Mouse (Mus musculus) NIH3T3 (cell line): ENCODE results near the gene Mtrf1.
"Not testable (repeated sequence)": the region's sequence is repeated elsewhere in the genome, so short reads cannot be mapped to it uniquely, and the experiment has no call there.

Experiments used
- DNase-seq: peaks from one replicate; pipeline ENCODE4 v3.0.0-alpha.2; 2012; ENCODE audit warnings: low read depth

Mtrf1 gene

DNA sequence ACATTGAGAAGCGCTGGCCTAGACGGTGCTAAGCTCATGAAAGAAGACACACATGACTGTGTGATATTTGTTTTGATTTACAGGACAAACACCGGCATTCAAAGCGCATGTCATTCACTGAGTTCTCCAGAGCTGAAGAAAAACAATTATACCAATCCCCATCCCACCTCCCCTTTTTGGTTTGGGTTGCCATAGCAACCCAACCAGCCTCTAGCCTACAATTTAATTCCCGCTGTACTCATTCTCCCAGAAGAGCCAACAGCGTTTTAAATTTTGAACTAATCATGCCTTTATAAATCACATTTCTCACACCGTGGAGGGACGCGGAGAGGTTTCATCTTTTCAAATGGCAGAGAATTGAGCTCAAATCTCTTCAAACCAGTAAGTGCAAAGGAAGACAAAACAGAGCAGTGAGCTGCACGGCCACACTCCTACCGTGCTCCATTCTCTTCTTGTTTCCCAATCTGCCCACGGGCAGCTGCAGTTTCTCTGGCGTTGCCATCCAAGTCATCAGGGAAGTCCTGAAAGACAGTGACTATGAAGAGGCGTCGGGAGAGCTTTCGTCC lies 47.6 kb downstream of the Mtrf1 start:
- no peak for DNase-seq

DNA sequence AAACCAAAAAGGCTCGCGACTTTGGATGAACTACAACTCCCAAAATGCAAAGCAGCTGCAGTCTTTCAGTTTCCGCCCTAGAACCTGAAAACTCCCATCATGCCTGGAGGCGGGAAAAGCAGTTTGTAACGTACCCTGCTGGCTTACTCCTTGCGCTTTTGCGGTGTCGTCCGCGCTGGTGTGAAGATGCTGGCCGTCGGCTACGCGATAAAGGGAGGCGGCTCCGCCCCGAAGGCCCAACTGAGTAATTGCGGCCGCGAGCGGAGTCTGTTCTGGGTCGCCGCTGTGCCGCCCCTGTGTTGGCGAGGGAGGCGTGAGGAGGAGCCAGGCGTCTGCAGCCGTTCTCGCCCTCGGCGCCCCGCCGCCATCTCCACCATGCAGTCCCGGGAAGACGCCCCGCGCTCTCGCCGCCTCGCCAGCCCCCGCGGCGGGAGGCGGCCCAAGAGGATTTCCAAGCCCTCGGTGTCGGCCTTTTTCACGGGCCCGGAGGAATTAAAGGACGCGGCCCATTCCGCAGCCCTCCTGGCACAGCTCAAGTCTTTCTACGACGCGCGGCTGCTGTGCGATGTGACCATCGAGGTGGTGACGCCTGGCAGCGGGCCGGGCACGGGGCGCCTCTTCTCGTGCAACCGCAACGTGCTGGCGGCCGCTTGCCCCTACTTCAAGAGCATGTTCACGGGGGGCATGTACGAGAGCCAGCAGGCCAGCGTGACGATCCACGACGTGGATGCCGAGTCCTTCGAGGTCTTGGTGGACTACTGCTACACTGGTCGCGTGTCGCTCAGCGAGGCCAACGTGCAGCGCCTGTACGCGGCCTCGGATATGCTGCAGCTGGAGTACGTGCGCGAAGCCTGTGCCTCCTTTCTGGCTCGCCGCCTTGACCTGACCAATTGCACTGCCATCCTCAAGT lies 54.4 kb downstream of the Mtrf1 start, which contains the start of gene Kbtbd6:
Gene Kbtbd6 (plus strand): TSS at position 155 of the 910 bp plus-strand sequence.
- DNase-seq = peak; percentile 66

DNA sequence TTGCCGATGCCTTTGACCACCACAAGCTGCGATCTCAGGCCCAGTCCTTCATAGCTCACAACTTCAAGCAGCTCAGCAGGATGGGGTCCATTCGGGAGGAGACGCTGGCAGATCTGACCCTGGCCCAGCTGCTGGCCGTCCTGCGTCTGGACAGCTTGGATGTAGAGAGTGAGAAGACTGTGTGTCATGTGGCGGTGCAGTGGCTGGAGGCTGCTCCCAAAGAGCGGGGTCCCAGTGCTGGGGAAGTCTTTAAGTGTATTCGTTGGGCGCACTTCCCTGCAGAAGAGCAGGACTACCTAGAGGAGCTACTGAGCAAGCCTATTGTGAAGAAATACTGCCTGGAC lies 55.0 kb downstream of the Mtrf1 start:
- not testable (repeated sequence) for DNase-seq

DNA sequence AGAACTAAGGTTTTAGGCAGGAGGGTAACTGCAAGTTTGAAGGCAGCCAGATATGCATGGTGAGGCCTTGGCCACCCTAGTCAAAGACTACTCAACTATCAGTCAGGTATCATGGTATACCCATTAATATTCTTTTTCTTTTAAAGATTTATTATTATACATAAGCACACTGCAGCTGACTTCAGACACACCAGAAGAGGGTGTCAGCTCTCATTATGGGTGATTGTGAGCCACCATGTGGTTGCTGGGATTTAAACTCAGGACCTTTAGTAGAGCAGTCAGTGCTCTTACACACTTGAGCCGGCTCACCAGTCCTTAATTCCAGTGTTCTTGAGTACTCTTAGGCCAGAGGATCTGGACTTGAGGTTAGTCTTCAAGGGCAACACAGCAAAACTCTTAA lies 62.8 kb downstream of the Mtrf1 start:
- DNase-seq = no peak

DNA sequence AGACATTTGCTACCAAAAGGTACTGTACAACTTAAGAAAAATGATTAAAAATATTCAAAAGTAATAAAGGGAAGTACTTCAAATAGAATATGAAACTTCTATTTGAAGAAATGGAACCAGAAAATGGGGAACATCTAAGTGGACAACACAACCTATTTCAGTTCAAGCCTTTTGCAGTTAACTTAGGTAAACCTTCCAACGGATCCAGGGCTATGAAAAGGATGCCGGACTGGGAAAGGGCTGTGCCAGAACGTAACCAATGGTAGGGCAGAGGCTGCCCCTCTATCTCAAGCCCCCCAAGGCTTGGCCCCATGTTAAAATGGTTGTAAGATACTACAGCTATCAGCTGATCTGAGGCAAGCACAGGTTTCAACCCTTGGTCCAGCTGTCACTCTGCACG lies 63.4 kb downstream of the Mtrf1 start:
- no peak for DNase-seq

DNA sequence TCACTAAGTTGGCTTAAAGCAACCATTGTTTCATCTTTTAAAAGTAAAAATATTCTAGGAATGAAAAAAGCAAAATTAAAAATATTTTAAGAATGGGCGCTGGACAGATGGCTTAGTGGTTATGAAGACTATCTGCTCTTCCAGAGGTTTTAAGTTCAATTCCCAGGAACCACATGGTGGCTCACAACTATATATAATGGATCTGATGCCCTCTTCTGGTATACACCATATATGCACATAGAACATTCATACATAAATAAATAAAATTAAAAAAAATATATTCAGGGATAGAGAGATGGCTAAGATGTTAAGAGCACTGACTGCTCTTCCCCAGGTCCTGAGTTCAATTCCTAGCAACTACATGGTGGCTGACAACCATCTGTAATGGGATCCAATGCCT lies 68.1 kb downstream of the Mtrf1 start:
- DNase-seq = peak; percentile 50

DNA sequence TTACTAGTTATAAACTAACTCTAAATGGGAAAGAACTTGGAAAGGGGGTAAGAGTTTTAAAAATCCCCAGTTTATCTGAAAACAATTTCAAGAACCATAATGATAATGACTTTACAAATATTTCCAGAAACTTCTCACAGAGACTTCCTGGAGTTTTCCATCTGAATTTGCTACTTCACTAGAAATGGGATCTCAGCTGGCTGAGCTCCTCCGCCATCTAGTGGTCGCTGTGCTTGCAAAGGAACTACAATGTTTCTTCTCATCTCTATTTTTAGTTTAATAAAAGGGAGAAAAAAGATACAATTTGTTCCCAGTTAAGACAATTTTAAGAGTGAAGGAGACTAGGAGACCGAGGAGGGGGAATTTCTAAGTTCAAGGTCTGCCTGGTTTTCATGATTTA lies 70.0 kb downstream of the Mtrf1 start:
- DNase-seq = peak; percentile 83
